Mouse (Mus musculus): ENCODE data around the gene Rab34. TPM values are rescaled to one million over a fixed set of nuclear protein-coding genes. Genes with fewer than 3 reads are reported as not detected.
A peak's percentile ranks its signal among the peaks of the same experiment; 100 is the strongest.

Rab34 gene
- polyA plus RNA-seq, 1 experiment = 78.1 TPM

- H3K27me3 ChIP-seq (replicated peaks; ENCODE audit: control insufficient read depth, insufficient read depth, low read length) = no peaks in the 10 kb centered on the region
- H3K27ac ChIP-seq (ENCODE audit: insufficient read depth, low read depth, low read length) = no peak overlapping the region
- TF ChIP-seq POLR2A (IDR thresholded peaks at IDR 0.05; ENCODE audit: low read depth, low read length) = no peak
- TF ChIP-seq CTCF (conservative IDR thresholded peaks at IDR 0.05; ENCODE audit: insufficient read depth, insufficient read length, low read depth, low read length) = no peak
- H3K4me3 ChIP-seq (ENCODE audit: insufficient read depth, low read depth, low read length) = no peak overlapping the region
- H3K36me3 ChIP-seq (ENCODE audit: control insufficient read depth, insufficient read depth, low read length) = peaks cover 2% of the 10 kb centered on the region; the same call in 1 of the 2 replicates
- 83% methylated on average over 6 of the region's 6 CpGs for WGBS
- peaks cover 7% of the 10 kb centered on the region; the same call in 1 of the 2 replicates for H3K4me1 ChIP-seq (ENCODE audit: control insufficient read depth, insufficient read depth, low read length)
- DNase-seq = no peak
These were observed 16.1 kb downstream of the Rab34 start for GRCm38 (mm10) chr11:78204287-78204686.

- Histone ChIP-seq H3K27ac (ENCODE audit: insufficient read depth, low read depth, low read length) (no peak overlapping the region), H3K27me3 (replicated peaks; ENCODE audit: control insufficient read depth, insufficient read depth, low read length) (no peaks in the 10 kb centered on the region), H3K36me3 (ENCODE audit: control insufficient read depth, insufficient read depth, low read length) (peaks cover 2% of the 10 kb centered on the region; the same call in 1 of the 2 replicates), H3K4me3 (ENCODE audit: insufficient read depth, low read depth, low read length) (no peak overlapping the region), H3K4me1 (ENCODE audit: control insufficient read depth, insufficient read depth, low read length) (peaks cover 7% of the 10 kb centered on the region; the same call in 1 of the 2 replicates)
- no peak for DNase-seq
- TF ChIP-seq POLR2A (IDR thresholded peaks at IDR 0.05; ENCODE audit: low read depth, low read length) = no peak
- no peak for TF ChIP-seq CTCF (conservative IDR thresholded peaks at IDR 0.05; ENCODE audit: insufficient read depth, insufficient read length, low read depth, low read length)
- WGBS = 51% methylated on average over 13 of the region's 13 CpGs
These were observed 17.4 kb downstream of the Rab34 start for GRCm38 (mm10) chr11:78205361-78206206.

- no peak for TF ChIP-seq CTCF (conservative IDR thresholded peaks at IDR 0.05; ENCODE audit: insufficient read depth, insufficient read length, low read depth, low read length)
- no peak for TF ChIP-seq POLR2A (IDR thresholded peaks at IDR 0.05; ENCODE audit: low read depth, low read length)
- Histone ChIP-seq H3K27me3 (replicated peaks; ENCODE audit: control insufficient read depth, insufficient read depth, low read length) (no peaks in the 10 kb centered on the region), H3K4me1 (ENCODE audit: control insufficient read depth, insufficient read depth, low read length) (peaks cover 7% of the 10 kb centered on the region; the same call in 1 of the 2 replicates), H3K27ac (ENCODE audit: insufficient read depth, low read depth, low read length) (no peak overlapping the region), H3K4me3 (ENCODE audit: insufficient read depth, low read depth, low read length) (no peak overlapping the region), H3K36me3 (ENCODE audit: control insufficient read depth, insufficient read depth, low read length) (peaks cover 6% of the 10 kb centered on the region; the same call in 1 of the 2 replicates)
- 93% methylated on average over 7 of the region's 7 CpGs for WGBS
- DNase-seq = no peak
These were observed 19.0 kb downstream of the Rab34 start for GRCm38 (mm10) chr11:78207190-78207589.

- 85% methylated on average over 6 of the region's 6 CpGs for WGBS
- Histone ChIP-seq H3K27me3 (replicated peaks; ENCODE audit: control insufficient read depth, insufficient read depth, low read length) (no peaks in the 10 kb centered on the region), H3K27ac (ENCODE audit: insufficient read depth, low read depth, low read length) (no peak overlapping the region), H3K36me3 (ENCODE audit: control insufficient read depth, insufficient read depth, low read length) (peaks cover 10% of the 10 kb centered on the region; the same call in 1 of the 2 replicates), H3K4me3 (ENCODE audit: insufficient read depth, low read depth, low read length) (no peak overlapping the region), H3K4me1 (ENCODE audit: control insufficient read depth, insufficient read depth, low read length) (no peaks in the 10 kb centered on the region)
- TF ChIP-seq CTCF (conservative IDR thresholded peaks at IDR 0.05; ENCODE audit: insufficient read depth, insufficient read length, low read depth, low read length) = no peak
- TF ChIP-seq POLR2A (IDR thresholded peaks at IDR 0.05; ENCODE audit: low read depth, low read length) = no peak
- DNase-seq = no peak
These were observed 21.7 kb downstream of the Rab34 start for GRCm38 (mm10) chr11:78209886-78210285.

GRCm38 (mm10) chr11:78210615-78211014 lies 22.4 kb downstream of the Rab34 start:
- Histone ChIP-seq H3K4me1 (ENCODE audit: control insufficient read depth, insufficient read depth, low read length) (no peaks in the 10 kb centered on the region), H3K4me3 (ENCODE audit: insufficient read depth, low read depth, low read length) (no peak overlapping the region), H3K36me3 (ENCODE audit: control insufficient read depth, insufficient read depth, low read length) (peaks cover 12% of the 10 kb centered on the region), H3K27me3 (replicated peaks; ENCODE audit: control insufficient read depth, insufficient read depth, low read length) (no peaks in the 10 kb centered on the region), H3K27ac (ENCODE audit: insufficient read depth, low read depth, low read length) (no peak overlapping the region)
- WGBS = 57% methylated on average over 7 of the region's 7 CpGs
- no peak for DNase-seq
- no peak for TF ChIP-seq POLR2A (IDR thresholded peaks at IDR 0.05; ENCODE audit: low read depth, low read length)
- TF ChIP-seq CTCF (conservative IDR thresholded peaks at IDR 0.05; ENCODE audit: insufficient read depth, insufficient read length, low read depth, low read length) = no peak

GRCm38 (mm10) chr11:78211513-78211912 lies 23.3 kb downstream of the Rab34 start:
- WGBS = 89% methylated on average over 5 of the region's 5 CpGs

GRCm38 (mm10) chr11:78213086-78213817 lies 25.0 kb downstream of the Rab34 start:
- no peaks in the 10 kb centered on the region for H3K27me3 ChIP-seq (replicated peaks; ENCODE audit: control insufficient read depth, insufficient read depth, low read length)
- 90% methylated on average over 14 of the region's 14 CpGs for WGBS
- H3K36me3 ChIP-seq (ENCODE audit: control insufficient read depth, insufficient read depth, low read length) = peaks cover 21% of the 10 kb centered on the region
- H3K4me1 ChIP-seq (ENCODE audit: control insufficient read depth, insufficient read depth, low read length) = no peaks in the 10 kb centered on the region
- TF ChIP-seq CTCF (conservative IDR thresholded peaks at IDR 0.05; ENCODE audit: insufficient read depth, insufficient read length, low read depth, low read length) (no peak), POLR2A (IDR thresholded peaks at IDR 0.05; ENCODE audit: low read depth, low read length) (no peak)
- no peak overlapping the region for H3K27ac ChIP-seq (ENCODE audit: insufficient read depth, low read depth, low read length)
- no peak overlapping the region for H3K4me3 ChIP-seq (ENCODE audit: insufficient read depth, low read depth, low read length)
- peak; percentile 26 for DNase-seq

More at GRCm38 (mm10) chr11:78211513-78211912, 23.3 kb downstream of the Rab34 start:
- DNase-seq = no peak
- no peaks in the 10 kb centered on the region for H3K27me3 ChIP-seq (replicated peaks; ENCODE audit: control insufficient read depth, insufficient read depth, low read length)
- peaks cover 15% of the 10 kb centered on the region for H3K36me3 ChIP-seq (ENCODE audit: control insufficient read depth, insufficient read depth, low read length)
- no peak overlapping the region for H3K27ac ChIP-seq (ENCODE audit: insufficient read depth, low read depth, low read length)
- TF ChIP-seq POLR2A (IDR thresholded peaks at IDR 0.05; ENCODE audit: low read depth, low read length) (no peak), CTCF (conservative IDR thresholded peaks at IDR 0.05; ENCODE audit: insufficient read depth, insufficient read length, low read depth, low read length) (no peak)
- no peak overlapping the region for H3K4me3 ChIP-seq (ENCODE audit: insufficient read depth, low read depth, low read length)
- no peaks in the 10 kb centered on the region for H3K4me1 ChIP-seq (ENCODE audit: control insufficient read depth, insufficient read depth, low read length)
